Mouse (Mus musculus): ENCODE measurements around the gene Rpl28. TPM values are rescaled to one million over a fixed set of nuclear protein-coding genes. Genes with fewer than 3 reads are reported as not detected.

The Rpl28 gene
- polyA plus RNA-seq, 1 experiment from 2014 or later: 169 TPM

DNA sequence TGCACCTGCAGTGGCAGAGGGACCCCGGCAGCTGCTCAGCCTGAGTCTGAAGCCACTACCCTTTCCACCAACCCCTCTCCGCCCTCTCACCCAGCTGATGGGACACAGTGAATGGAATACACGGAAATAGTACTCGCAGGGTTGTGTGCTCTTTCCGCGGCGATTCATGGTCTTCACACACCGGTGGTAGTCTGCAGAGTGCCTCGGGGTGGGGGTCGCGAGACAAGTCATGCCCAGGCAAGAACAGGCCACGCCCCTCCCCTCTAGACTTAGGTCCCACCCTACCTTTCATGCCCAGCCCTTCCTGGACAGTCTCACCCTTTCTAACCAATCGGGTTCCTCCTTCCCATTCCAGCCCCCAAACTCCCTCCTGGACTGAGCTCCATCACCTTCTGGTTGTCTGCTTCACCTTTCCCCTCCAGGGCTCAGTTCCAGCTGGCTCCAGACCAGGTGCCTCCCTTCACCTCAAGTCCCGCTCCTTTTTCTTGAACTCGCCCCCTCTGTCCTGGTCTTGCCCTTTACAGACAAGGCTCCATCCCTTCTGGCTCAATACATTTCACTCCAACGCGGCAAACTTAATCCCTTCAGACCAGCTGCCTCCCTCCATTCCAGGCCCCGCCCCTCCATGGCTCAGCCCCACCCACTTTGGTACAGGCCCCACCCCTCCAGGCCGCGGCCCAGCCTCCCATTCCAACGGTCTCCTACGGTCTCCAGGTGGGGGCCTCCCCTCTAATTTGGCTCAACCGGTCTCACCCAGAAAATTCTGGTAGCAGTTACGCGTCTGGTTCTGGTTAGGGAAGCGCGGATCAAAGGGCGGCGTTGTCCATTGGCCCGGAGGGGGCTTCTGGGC lies 40.5 kb upstream of the Rpl28 start:
- Histone ChIP-seq H3K36me3 (replicated peaks; ENCODE audit: control insufficient read depth, insufficient read depth, low read depth, low read length) (no peaks in the 10 kb centered on the region), H3K4me3 (ENCODE audit: low read depth, low read length) (peak overlapping the region; percentile 21), H3K4me2 (ENCODE audit: low read depth, low read length) (peak overlapping the region; percentile 32), H3K27ac (replicated peaks; ENCODE audit: low read depth, low read length) (peak overlapping the region; percentile 9), H3K27me3 (ENCODE audit: control insufficient read depth, insufficient read depth, low read length) (no peaks in the 10 kb centered on the region), H3K9me3 (replicated peaks; ENCODE audit: control insufficient read depth, low read length) (no peaks in the 10 kb centered on the region), H3K4me1 (ENCODE audit: control insufficient read depth, insufficient read depth, low read length) (no peaks in the 10 kb centered on the region), H3K9ac (replicated peaks; ENCODE audit: low read length) (peak overlapping the region; percentile 11; the same call in 1 of the 2 replicates)
- 2% methylated on average over 30 of the region's 30 CpGs for WGBS
- peak; percentile 83 for DNase-seq (ENCODE audit: low spot score)
- peak; percentile 70 for ATAC-seq (replicated peaks; ENCODE audit: insufficient number of reproducible peaks, low FRiP score, low TSS enrichment, low read depth)

DNA sequence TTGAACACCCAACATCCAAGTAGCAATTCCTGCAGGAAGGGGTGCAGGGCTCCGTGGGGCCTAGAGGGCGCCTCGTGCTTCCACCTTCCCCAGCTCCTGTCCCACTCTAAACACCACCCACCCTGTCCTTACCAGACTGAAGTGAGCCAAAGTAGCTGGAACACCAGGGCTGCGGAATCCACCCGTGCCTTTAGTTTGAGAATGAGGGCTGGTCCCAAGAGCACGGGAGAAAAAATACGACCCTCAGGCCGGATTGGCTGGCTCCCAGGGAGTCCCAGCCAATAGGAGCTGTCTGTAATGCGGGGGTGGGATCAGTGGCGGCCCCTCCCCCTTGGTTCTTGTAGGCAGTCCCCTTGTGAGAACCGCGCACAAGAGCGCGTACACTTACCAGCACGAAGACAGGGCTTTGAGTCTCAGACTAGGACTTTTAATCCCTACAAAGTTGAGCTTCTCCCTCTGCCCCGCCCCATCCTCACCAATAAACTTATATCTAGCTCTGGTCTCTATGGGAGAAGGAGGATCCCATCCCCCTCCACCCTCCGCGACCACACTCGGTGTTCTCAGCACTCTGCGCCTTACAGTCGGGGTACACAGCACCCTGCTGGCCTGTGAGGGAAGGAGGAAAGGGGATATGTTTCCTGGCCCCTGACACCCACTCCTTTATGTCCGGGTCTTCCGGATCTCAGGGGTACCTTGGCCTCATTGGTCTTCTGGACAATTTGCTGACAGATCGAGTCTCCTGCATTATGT lies 39.7 kb upstream of the Rpl28 start, which contains the start of gene Cox6b2:
Cox6b2 (minus strand) TSS at position 274 of the 750 bp plus-strand sequence.
- H3K4me3 ChIP-seq (ENCODE audit: low read depth, low read length): peak within 1 kb of the TSS; percentile 21
- H3K36me3 ChIP-seq (replicated peaks; ENCODE audit: control insufficient read depth, insufficient read depth, low read depth, low read length): no peaks in the 10 kb centered on the region
- H3K9ac ChIP-seq (replicated peaks; ENCODE audit: low read length): peak within 1 kb of the TSS; percentile 11; the same call in 1 of the 2 replicates
- no peaks in the 10 kb centered on the region for H3K27me3 ChIP-seq (ENCODE audit: control insufficient read depth, insufficient read depth, low read length)
- H3K27ac ChIP-seq (replicated peaks; ENCODE audit: low read depth, low read length): peak within 1 kb of the TSS; percentile 9
- peak within 1 kb of the TSS; percentile 32 for H3K4me2 ChIP-seq (ENCODE audit: low read depth, low read length)
- peak; percentile 93 for ATAC-seq (replicated peaks; ENCODE audit: insufficient number of reproducible peaks, low FRiP score, low TSS enrichment, low read depth)
- no peaks in the 10 kb centered on the region for H3K4me1 ChIP-seq (ENCODE audit: control insufficient read depth, insufficient read depth, low read length)
- DNase-seq (ENCODE audit: low spot score): peak; percentile 95
- H3K9me3 ChIP-seq (replicated peaks; ENCODE audit: control insufficient read depth, low read length): no peaks in the 10 kb centered on the region
- WGBS: 4% methylated on average over 24 of the region's 24 CpGs

DNA sequence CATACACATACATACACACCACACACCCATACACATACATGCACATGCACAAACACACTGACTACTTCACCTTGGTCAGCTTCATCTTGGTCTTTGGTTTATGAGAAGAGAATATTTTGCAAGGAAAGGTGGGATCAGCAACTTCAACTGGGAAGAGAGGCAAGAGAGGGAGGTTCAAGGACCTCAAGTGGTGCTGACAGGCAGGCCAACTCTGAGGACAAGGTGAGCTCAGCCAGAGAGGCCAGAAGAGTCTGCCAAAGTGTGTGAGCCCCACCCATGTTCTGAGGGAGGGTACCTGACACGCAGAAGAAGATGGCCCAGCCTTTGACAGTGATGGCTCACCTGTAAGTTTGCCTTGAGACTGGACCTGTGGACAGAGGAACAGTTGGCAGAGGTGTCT lies 33.0 kb upstream of the Rpl28 start:
- H3K4me1 ChIP-seq (ENCODE audit: control insufficient read depth, insufficient read depth, low read length): no peaks in the 10 kb centered on the region
- DNase-seq (ENCODE audit: low spot score) (no peak), ATAC-seq (replicated peaks; ENCODE audit: insufficient number of reproducible peaks, low FRiP score, low TSS enrichment, low read depth) (no peak)
- WGBS: 57% methylated on average over 1 of the region's 1 CpGs
- H3K27ac ChIP-seq (replicated peaks; ENCODE audit: low read depth, low read length): no peak overlapping the region
- no peak overlapping the region for H3K4me2 ChIP-seq (ENCODE audit: low read depth, low read length)
- no peak overlapping the region for H3K9ac ChIP-seq (replicated peaks; ENCODE audit: low read length)
- H3K36me3 ChIP-seq (replicated peaks; ENCODE audit: control insufficient read depth, insufficient read depth, low read depth, low read length): no peaks in the 10 kb centered on the region
- no peak overlapping the region for H3K4me3 ChIP-seq (ENCODE audit: low read depth, low read length)
- no peaks in the 10 kb centered on the region for H3K9me3 ChIP-seq (replicated peaks; ENCODE audit: control insufficient read depth, low read length)
- H3K27me3 ChIP-seq (ENCODE audit: control insufficient read depth, insufficient read depth, low read length): no peaks in the 10 kb centered on the region

DNA sequence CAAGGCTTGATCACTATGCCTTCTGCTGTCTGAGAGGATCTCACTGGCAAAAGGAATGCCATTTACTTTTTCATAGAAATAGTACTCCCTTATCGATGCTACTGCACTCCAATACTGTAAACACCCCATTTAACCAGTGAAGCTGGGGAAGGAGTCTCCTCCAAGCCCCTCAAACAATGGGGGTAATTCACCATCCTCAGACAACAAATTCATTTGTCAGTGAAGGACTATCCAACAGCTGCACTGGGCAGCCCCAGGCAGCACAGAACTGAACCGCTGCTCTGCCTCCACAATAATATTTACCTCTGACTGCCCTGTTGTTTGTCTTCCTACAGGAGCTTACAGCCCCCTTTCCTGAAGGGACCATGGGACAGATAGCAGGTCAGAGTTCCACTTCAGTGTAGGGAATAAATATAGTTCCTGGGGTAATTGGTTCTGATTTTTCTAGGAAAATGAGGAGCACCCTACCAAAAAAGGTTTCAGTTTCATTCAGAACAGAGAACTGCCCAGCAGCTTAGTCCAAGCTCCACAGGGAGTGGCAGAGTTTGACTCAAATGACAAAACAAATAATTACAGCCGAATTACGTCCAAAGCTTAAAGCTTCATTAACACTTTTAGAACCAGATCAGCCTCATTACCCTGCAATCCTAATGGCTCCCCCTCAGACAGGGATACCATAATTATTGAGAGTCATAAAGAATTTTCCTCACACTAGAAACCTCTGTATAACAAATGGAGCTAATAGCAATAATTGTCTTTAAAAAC lies 27.5 kb upstream of the Rpl28 start:
- DNase-seq (ENCODE audit: low spot score): no peak
- no peak overlapping the region for H3K4me2 ChIP-seq (ENCODE audit: low read depth, low read length)
- ATAC-seq (replicated peaks; ENCODE audit: insufficient number of reproducible peaks, low FRiP score, low TSS enrichment, low read depth): no peak; the same call in 1 of the 2 replicates
- 12% methylated on average over 4 of the region's 4 CpGs for WGBS
- no peaks in the 10 kb centered on the region for H3K4me1 ChIP-seq (ENCODE audit: control insufficient read depth, insufficient read depth, low read length)
- H3K27me3 ChIP-seq (ENCODE audit: control insufficient read depth, insufficient read depth, low read length): no peaks in the 10 kb centered on the region
- no peak overlapping the region for H3K27ac ChIP-seq (replicated peaks; ENCODE audit: low read depth, low read length)
- H3K36me3 ChIP-seq (replicated peaks; ENCODE audit: control insufficient read depth, insufficient read depth, low read depth, low read length): no peaks in the 10 kb centered on the region
- H3K9me3 ChIP-seq (replicated peaks; ENCODE audit: control insufficient read depth, low read length): no peaks in the 10 kb centered on the region
- H3K9ac ChIP-seq (replicated peaks; ENCODE audit: low read length): no peak overlapping the region
- no peak overlapping the region for H3K4me3 ChIP-seq (ENCODE audit: low read depth, low read length)

DNA sequence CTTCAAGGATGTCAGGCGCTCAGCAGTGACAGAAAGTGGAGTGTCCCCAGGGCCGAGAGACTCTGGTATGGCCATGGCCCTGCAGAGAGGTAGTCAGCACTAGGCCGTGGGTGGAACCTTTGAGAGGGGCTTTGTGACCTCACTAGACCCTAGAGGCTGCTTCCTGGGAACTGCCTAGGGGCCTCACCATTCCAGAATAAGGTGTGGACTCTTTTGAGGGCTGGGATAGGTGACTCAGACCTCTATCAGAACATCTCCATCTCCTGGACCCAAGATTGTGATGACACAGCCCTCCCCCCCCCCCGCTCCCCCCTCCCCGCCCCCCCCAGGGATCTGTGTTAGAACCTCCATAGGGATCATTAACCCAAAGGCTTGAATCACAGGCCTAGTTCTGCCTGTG lies 21.5 kb upstream of the Rpl28 start, which contains the start of gene Fam71e2:
Fam71e2 (minus strand) TSS at position 101 of the 400 bp plus-strand sequence.
- no peak within 1 kb of the TSS for H3K4me3 ChIP-seq (ENCODE audit: low read depth, low read length)
- no peak within 1 kb of the TSS for H3K4me2 ChIP-seq (ENCODE audit: low read depth, low read length)
- no peaks in the 10 kb centered on the region for H3K36me3 ChIP-seq (replicated peaks; ENCODE audit: control insufficient read depth, insufficient read depth, low read depth, low read length)
- H3K27me3 ChIP-seq (ENCODE audit: control insufficient read depth, insufficient read depth, low read length): peaks cover 7% of the 10 kb centered on the region
- no peak within 1 kb of the TSS for H3K27ac ChIP-seq (replicated peaks; ENCODE audit: low read depth, low read length)
- ATAC-seq (replicated peaks; ENCODE audit: insufficient number of reproducible peaks, low FRiP score, low TSS enrichment, low read depth) (no peak), DNase-seq (ENCODE audit: low spot score) (no peak)
- no peaks in the 10 kb centered on the region for H3K9me3 ChIP-seq (replicated peaks; ENCODE audit: control insufficient read depth, low read length)
- H3K4me1 ChIP-seq (ENCODE audit: control insufficient read depth, insufficient read depth, low read length): no peaks in the 10 kb centered on the region
- H3K9ac ChIP-seq (replicated peaks; ENCODE audit: low read length): no peak within 1 kb of the TSS
- 70% methylated on average over 4 of the region's 5 CpGs for WGBS

DNA sequence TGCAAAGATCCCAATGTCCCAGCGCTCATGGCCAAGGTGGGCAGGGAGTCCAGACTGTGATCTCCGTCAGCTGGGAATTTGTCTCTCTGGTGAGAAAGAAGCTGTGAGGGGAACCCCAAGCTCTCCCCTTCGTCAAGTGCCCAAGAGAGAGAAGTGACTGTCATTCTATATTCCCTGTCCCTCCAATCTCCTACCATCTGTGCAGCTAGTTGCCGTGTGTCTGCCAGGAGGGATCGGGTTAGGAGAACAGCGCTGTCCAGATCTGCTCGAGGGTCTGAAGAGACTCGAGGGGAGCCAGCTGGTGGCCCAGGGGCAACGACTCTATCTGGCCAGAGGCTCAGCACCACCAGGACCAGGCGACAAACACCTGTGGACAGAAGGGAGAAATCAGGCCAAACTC lies 16.5 kb upstream of the Rpl28 start:
- Histone ChIP-seq H3K36me3 (replicated peaks; ENCODE audit: control insufficient read depth, insufficient read depth, low read depth, low read length) (no peaks in the 10 kb centered on the region), H3K27me3 (ENCODE audit: control insufficient read depth, insufficient read depth, low read length) (peaks cover 33% of the 10 kb centered on the region), H3K9me3 (replicated peaks; ENCODE audit: control insufficient read depth, low read length) (no peaks in the 10 kb centered on the region), H3K9ac (replicated peaks; ENCODE audit: low read length) (no peak overlapping the region), H3K27ac (replicated peaks; ENCODE audit: low read depth, low read length) (no peak overlapping the region), H3K4me3 (ENCODE audit: low read depth, low read length) (no peak overlapping the region), H3K4me1 (ENCODE audit: control insufficient read depth, insufficient read depth, low read length) (peaks cover 7% of the 10 kb centered on the region; the same call in 1 of the 2 replicates), H3K4me2 (ENCODE audit: low read depth, low read length) (no peak overlapping the region)
- ATAC-seq (replicated peaks; ENCODE audit: insufficient number of reproducible peaks, low FRiP score, low TSS enrichment, low read depth) (no peak), DNase-seq (ENCODE audit: low spot score) (no peak)
- 46% methylated on average over 10 of the region's 10 CpGs for WGBS

DNA sequence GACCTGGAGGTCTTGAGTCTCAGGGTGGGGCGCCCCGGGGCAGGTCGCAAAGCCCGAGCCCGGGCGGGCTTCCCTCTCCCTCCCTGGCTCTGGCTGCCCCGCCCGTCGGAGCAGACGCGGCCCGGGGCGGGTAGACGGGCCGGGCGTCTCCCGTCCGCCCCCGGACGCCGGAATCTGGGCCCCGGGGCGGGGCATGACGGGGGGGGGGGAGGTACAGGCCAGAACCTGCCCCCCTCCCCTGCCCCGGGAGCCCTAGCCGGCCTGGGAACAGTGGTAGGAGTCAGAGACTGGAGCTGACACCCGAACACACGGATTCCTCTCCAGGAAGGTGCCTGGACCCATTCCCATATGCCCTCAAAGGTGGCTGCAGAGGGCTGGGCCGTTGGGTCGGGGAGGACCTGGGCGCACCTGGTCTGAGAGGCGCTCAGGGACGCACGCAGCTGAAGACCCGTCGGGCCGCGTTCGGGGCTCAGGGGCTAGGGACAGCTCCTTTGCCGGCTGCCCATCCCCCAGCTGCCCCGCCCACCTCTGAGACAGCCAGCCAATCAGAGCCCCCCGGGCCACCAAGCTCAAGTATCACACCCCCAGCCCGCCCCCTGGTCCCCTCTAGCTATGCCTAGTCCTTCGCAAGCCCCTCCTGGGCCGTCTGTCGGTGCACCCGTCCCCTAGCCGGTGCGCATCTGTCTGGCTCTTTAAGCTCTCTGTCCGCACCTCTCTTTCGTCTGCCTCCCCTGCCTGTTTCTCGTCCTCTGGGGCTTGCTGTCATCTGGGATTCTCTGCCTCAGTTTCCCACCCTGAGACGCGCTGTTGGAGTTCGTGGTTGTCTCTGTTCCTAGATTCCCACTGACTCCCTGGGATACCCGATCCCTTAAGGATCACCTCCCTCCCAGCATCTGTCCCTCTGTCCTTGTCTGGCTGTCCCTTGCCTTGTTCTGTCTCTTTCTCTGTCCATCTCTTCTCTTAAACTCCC lies 15.5 kb upstream of the Rpl28 start:
- no peak overlapping the region for H3K27ac ChIP-seq (replicated peaks; ENCODE audit: low read depth, low read length)
- H3K9ac ChIP-seq (replicated peaks; ENCODE audit: low read length): peak overlapping the region; percentile 37; the same call in 1 of the 2 replicates
- H3K27me3 ChIP-seq (ENCODE audit: control insufficient read depth, insufficient read depth, low read length): peaks cover 33% of the 10 kb centered on the region
- peaks cover 7% of the 10 kb centered on the region; the same call in 1 of the 2 replicates for H3K4me1 ChIP-seq (ENCODE audit: control insufficient read depth, insufficient read depth, low read length)
- DNase-seq (ENCODE audit: low spot score): peak; percentile 84
- under 1% methylated on average over 42 of the region's 56 CpGs for WGBS
- no peaks in the 10 kb centered on the region for H3K9me3 ChIP-seq (replicated peaks; ENCODE audit: control insufficient read depth, low read length)
- peak; percentile 77 for ATAC-seq (replicated peaks; ENCODE audit: insufficient number of reproducible peaks, low FRiP score, low TSS enrichment, low read depth)
- no peaks in the 10 kb centered on the region for H3K36me3 ChIP-seq (replicated peaks; ENCODE audit: control insufficient read depth, insufficient read depth, low read depth, low read length)
- H3K4me2 ChIP-seq (ENCODE audit: low read depth, low read length): peak overlapping the region; percentile 40
- peak overlapping the region; percentile 18 for H3K4me3 ChIP-seq (ENCODE audit: low read depth, low read length)
